Mouse (Mus musculus) E14TG2a.4 (cell line): Measurements from ENCODE around the gene Atp6ap2.

Experiments used
- CTCF ChIP-seq: conservative IDR thresholded peaks from 2 replicates; pipeline ENCODE4 v1.5.1; 2014; ENCODE audit warnings: low read length
- NANOG ChIP-seq: IDR thresholded peaks from 2 replicates; pipeline ENCODE4 v1.6.1; 2014; ENCODE audit warnings: borderline replicate concordance, low read length, mixed read lengths

DNA sequence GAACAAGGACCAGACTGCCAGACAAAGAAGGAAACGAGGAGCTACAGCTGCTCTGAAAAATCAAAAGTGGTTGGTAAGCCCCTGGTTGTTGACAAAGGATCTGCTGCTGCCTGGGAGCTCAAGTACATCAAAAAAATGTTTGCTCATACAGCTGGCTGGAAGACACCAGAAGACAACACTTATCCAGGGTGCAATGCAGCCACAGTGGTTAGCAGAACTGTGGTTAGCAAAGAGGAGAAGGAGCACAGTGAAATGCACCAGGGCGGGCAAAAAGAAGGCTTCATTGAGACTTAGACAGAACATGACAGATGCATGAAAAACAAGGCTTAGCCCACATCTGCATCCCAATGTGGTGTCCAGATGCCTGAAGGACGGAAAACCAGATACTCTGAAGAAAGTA, 9.7 kb upstream of the Atp6ap2 start:
- TF ChIP-seq CTCF = no peak
- no peak for TF ChIP-seq NANOG
